Mouse (Mus musculus) forebrain, embryonic 13.5 days (tissue): Measurements from ENCODE around the gene Il17d. TPM values are rescaled to one million over a fixed set of nuclear protein-coding genes. Genes with fewer than 3 reads are reported as not detected.

Experiments used
- ATAC-seq: fragments of 200-750 bp; cut with Nextera tagmentation; 2 replicates; pipeline ENCODE4 v1.8.0; 2017
- H3K27ac ChIP-seq: fragments of 300-500 bp; sonication (generic); 2 replicates; pipeline ENCODE4 v1.5.1; 2015; ENCODE audit warnings: inconsistent platforms, mild to moderate bottlenecking, moderate library complexity
- H3K27me3 ChIP-seq: fragments of 300-500 bp; sonication (generic); 2 replicates; pipeline ENCODE4 v1.6.1; 2015; ENCODE audit warnings: mild to moderate bottlenecking, inconsistent platforms
- H3K36me3 ChIP-seq: fragments of 300-500 bp; sonication (generic); 2 replicates; pipeline ENCODE4 v1.6.1; 2015; ENCODE audit warnings: mild to moderate bottlenecking, inconsistent platforms; ENCODE audit not compliant: poor library complexity, severe bottlenecking
- H3K4me1 ChIP-seq: fragments of 300-500 bp; sonication (generic); 2 replicates; pipeline ENCODE4 v1.6.1; 2015; ENCODE audit warnings: inconsistent platforms
- H3K4me2 ChIP-seq: fragments of 300-500 bp; sonication (generic); 2 replicates; pipeline ENCODE4 v1.6.1; 2015; ENCODE audit warnings: inconsistent platforms, mild to moderate bottlenecking, moderate library complexity
- H3K4me3 ChIP-seq: fragments of 300-500 bp; sonication (generic); 2 replicates; pipeline ENCODE4 v1.5.1; 2015; ENCODE audit warnings: mild to moderate bottlenecking, inconsistent platforms
- H3K9ac ChIP-seq: fragments of 300-500 bp; sonication (generic); 2 replicates; pipeline ENCODE4 v1.6.1; 2015; ENCODE audit warnings: mild to moderate bottlenecking, inconsistent platforms
- H3K9me3 ChIP-seq: fragments of 300-500 bp; sonication (generic); replicated peaks from 2 replicates; pipeline ENCODE4 v1.6.1; 2016; ENCODE audit warnings: inconsistent platforms
- WGBS: fragments of 180-500 bp; shearing (Covaris S2); methylation state at CpG from one replicate; pipeline ENCODE4 v1.1.7; 2015; 5-methylcytosine and 5-hydroxymethylcytosine counted together
- polyA plus RNA-seq: library from polyadenylated mRNA; unstranded; fragments of >200 nt; fragmentation: Nextera tagmentation; extraction: Ambion mirVana; gene quantifications from 2 replicates; pipeline ENCODE4 v1.2.1, GENCODE M21; 2015

The Il17d gene
- 1.7 and 2.7 TPM in 2 replicates for polyA plus RNA-seq

DNA sequence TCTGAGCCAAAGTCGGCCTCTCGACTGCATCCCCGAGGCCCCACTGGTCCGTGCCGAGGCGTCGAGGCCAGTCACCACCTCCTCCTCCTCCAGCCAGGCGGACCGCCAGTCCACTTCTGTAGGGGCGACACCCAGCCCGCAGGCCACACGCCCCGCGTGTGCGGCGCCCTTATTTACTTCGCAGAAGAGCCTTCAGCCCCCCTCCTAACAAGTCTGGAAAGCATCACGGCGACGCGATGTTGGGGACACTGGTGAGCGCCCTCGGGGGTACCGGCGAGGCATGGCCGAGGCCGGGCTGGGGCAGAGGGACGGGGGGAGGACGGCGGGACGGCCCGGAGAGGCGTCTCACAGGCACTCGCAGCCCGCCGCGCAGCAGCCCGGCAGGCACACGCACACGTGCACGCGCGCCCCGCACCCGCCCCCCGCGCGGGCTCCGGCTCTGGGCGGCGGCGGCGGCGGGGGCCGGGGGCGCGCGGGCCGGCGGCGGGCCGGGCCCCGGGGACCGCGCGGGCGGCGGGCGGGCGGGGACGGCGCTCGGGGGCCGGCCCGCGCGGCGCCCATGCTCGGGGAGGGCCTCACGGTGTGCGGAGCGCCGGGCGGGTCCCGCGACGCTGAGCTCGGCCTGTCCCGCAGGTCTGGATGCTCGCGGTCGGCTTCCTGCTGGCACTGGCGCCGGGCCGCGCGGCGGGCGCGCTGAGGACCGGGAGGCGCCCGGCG is at the start of gene Il17d:
Il17d (plus strand) TSS at position 107 of the 717 bp plus-strand sequence.
- ATAC-seq = peak; percentile 67
- Histone ChIP-seq H3K9me3 (no peaks in the 10 kb centered on the region), H3K4me2 (peak within 1 kb of the TSS; percentile 83), H3K4me3 (peak within 1 kb of the TSS; percentile 75), H3K4me1 (peaks cover 24% of the 10 kb centered on the region; the same call in 1 of the 2 replicates), H3K36me3 (no peaks in the 10 kb centered on the region), H3K9ac (peak within 1 kb of the TSS; percentile 74), H3K27me3 (peaks cover 36% of the 10 kb centered on the region), H3K27ac (peak within 1 kb of the TSS; percentile 65; the same call in 1 of the 2 replicates)
- under 1% methylated on average over 33 of the region's 104 CpGs for WGBS

- no peak for ATAC-seq
- H3K36me3 ChIP-seq = peaks cover 10% of the 10 kb centered on the region; the same call in 1 of the 2 replicates
- no peak overlapping the region for H3K4me2 ChIP-seq
- no peaks in the 10 kb centered on the region for H3K4me1 ChIP-seq
- H3K27me3 ChIP-seq = no peaks in the 10 kb centered on the region
- no peak overlapping the region for H3K4me3 ChIP-seq
- H3K9me3 ChIP-seq = no peaks in the 10 kb centered on the region
- WGBS = 88% methylated on average over 2 of the region's 2 CpGs
- no peak overlapping the region for H3K9ac ChIP-seq
- H3K27ac ChIP-seq = no peak overlapping the region
Observed at GRCm38 (mm10) chr14:57475057-57475456, 49.5 kb upstream of the Il17d start.

DNA sequence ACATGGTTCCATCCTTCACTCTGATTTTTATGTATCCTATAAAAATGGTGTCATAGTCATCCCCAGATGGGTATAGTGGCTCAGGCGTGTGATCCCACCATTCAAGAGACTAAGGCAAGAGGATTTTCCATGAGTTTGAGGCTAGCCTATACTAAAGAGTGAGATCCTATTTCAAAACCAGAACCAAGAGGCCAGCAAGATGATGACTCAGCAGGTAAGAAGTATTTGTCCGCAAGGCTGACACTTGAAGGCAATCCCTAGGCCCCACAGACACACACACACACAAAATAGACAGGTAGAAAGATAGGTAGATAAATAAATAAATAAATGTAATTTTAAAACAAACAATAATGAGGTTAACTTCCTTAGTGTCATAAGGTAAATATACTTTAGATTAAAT is 42.3 kb upstream of the Il17d start:
- H3K27ac ChIP-seq = no peak overlapping the region
- H3K9me3 ChIP-seq = no peaks in the 10 kb centered on the region
- 0 out of 2 replicates have a peak, but pooled peaks cover 3% of the 10 kb centered on the region for H3K36me3 ChIP-seq
- 93% methylated on average over 2 of the region's 2 CpGs for WGBS
- no peak overlapping the region for H3K9ac ChIP-seq
- H3K4me2 ChIP-seq = no peak overlapping the region
- H3K4me1 ChIP-seq = no peaks in the 10 kb centered on the region
- ATAC-seq = no peak
- H3K27me3 ChIP-seq = no peaks in the 10 kb centered on the region
- H3K4me3 ChIP-seq = no peak overlapping the region

DNA sequence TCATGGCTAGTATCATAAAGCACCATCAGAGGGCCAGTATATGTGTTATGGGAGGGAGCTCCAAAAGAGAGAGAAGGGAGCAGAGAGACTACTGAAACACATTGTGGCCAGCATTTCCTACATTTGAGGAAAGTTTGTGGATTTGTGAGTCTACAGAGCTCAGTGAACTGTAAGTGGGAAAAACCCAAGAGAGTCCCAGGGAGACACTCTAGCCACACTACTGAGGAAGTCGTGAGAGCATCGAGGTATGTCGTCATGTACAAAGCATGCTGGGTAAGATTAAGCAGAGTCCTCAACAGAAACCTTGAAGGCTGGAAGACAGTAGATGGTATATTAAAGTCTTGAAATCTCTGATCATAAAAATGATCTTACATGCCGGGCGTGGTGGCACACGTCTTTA is 40.4 kb upstream of the Il17d start:
- ATAC-seq = no peak
- H3K9me3 ChIP-seq = no peaks in the 10 kb centered on the region
- 94% methylated on average over 6 of the region's 6 CpGs for WGBS
- H3K9ac ChIP-seq = no peak overlapping the region
- no peak overlapping the region for H3K4me3 ChIP-seq
- H3K27ac ChIP-seq = no peak overlapping the region
- H3K4me2 ChIP-seq = no peak overlapping the region
- no peaks in the 10 kb centered on the region for H3K36me3 ChIP-seq
- H3K27me3 ChIP-seq = no peaks in the 10 kb centered on the region
- no peaks in the 10 kb centered on the region for H3K4me1 ChIP-seq

DNA sequence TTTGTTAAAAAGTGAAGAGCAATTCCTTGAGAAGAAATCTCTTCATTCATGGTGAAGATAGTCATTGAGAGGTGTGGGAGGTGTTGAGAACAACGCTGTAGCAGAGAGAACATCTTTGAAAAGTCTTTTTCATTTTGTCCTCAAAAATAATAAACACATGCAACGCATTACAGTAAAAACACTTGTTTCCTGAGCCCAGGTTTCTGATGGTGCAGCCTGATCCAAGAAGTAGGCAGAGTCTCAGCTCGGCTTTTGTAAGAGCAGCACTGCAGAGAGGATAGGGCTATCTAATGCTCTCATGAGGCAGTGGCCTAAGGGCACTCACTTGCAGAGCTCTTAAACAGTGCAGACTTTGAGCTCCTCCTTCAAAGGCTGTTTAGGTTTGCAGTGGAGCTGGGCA is 34.9 kb upstream of the Il17d start:
- H3K4me3 ChIP-seq = no peak overlapping the region
- no peak overlapping the region for H3K9ac ChIP-seq
- ATAC-seq = no peak
- WGBS = 88% methylated on average over 3 of the region's 3 CpGs
- no peak overlapping the region for H3K4me2 ChIP-seq
- no peaks in the 10 kb centered on the region for H3K36me3 ChIP-seq
- H3K9me3 ChIP-seq = no peaks in the 10 kb centered on the region
- no peaks in the 10 kb centered on the region for H3K27me3 ChIP-seq
- no peaks in the 10 kb centered on the region for H3K4me1 ChIP-seq
- H3K27ac ChIP-seq = no peak overlapping the region

DNA sequence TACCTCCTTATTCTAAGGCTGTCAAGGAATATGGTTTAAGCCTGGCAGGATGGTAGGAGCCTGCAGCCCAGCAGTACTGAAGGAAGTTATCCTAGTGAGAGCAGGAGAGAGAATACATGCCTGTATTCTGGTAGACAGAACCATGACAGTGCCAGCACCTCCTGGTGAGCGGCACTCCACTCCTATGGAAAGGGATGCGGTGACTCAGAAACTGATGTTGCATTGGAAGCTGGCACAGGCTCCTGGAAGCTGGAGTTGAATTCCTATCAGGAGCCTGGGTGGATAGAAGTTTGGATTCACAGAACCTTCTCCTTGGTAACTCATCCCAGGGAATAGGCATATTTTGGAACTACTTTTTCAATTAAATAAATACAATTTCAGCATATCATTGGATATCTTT is 30.7 kb upstream of the Il17d start:
- Histone ChIP-seq H3K27me3 (no peaks in the 10 kb centered on the region), H3K9me3 (no peaks in the 10 kb centered on the region), H3K4me2 (no peak overlapping the region), H3K36me3 (no peaks in the 10 kb centered on the region), H3K9ac (no peak overlapping the region), H3K27ac (no peak overlapping the region), H3K4me3 (no peak overlapping the region), H3K4me1 (no peaks in the 10 kb centered on the region)
- no peak for ATAC-seq
- 91% methylated on average over 2 of the region's 2 CpGs for WGBS

DNA sequence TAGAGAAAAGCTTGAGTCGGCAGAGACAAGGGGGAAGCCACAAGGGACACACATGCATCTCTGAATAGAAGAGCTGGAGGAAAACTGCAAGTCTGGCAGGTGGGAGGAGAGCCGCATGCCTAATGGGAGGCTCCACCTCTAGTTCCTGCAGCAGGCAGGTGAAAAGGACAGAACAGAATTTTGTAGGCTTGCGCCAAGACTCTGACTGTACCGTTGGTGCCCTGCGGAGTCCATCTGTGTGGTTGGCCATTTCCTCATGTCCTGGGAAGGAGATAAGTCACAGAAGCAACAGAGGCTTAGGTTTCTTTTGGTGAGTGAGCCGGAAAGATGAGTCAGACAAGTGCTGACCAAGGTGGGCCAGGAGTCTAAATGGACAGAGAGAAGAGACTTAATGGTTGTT is 20.8 kb upstream of the Il17d start:
- Histone ChIP-seq H3K36me3 (0 out of 2 replicates have a peak, but pooled peaks cover 8% of the 10 kb centered on the region), H3K4me1 (0 out of 2 replicates have a peak, but pooled peaks cover 4% of the 10 kb centered on the region), H3K4me2 (no peak overlapping the region), H3K4me3 (no peak overlapping the region), H3K27ac (no peak overlapping the region), H3K9ac (no peak overlapping the region), H3K9me3 (no peaks in the 10 kb centered on the region), H3K27me3 (no peaks in the 10 kb centered on the region)
- WGBS = 95% methylated on average over 6 of the region's 6 CpGs
- ATAC-seq = no peak

- 69% methylated on average over 6 of the region's 6 CpGs for WGBS
- Histone ChIP-seq H3K9ac (no peak overlapping the region), H3K27me3 (no peaks in the 10 kb centered on the region), H3K36me3 (no peaks in the 10 kb centered on the region), H3K4me1 (no peaks in the 10 kb centered on the region), H3K4me2 (no peak overlapping the region), H3K9me3 (no peaks in the 10 kb centered on the region), H3K4me3 (no peak overlapping the region), H3K27ac (no peak overlapping the region)
- ATAC-seq = no peak; the same call in 1 of the 2 replicates
Observed at GRCm38 (mm10) chr14:57509554-57509953, 15.0 kb upstream of the Il17d start.

- no peaks in the 10 kb centered on the region for H3K9me3 ChIP-seq
- ATAC-seq = no peak
- no peak overlapping the region for H3K9ac ChIP-seq
- H3K36me3 ChIP-seq = 0 out of 2 replicates have a peak, but pooled peaks cover 6% of the 10 kb centered on the region
- WGBS = 85% methylated on average over 6 of the region's 6 CpGs
- H3K4me2 ChIP-seq = no peak overlapping the region
- no peaks in the 10 kb centered on the region for H3K27me3 ChIP-seq
- no peak overlapping the region for H3K4me3 ChIP-seq
- no peak overlapping the region for H3K27ac ChIP-seq
- H3K4me1 ChIP-seq = no peaks in the 10 kb centered on the region
Observed at GRCm38 (mm10) chr14:57515156-57515762, 9.3 kb upstream of the Il17d start.

- Histone ChIP-seq H3K4me1 (no peaks in the 10 kb centered on the region), H3K9me3 (no peaks in the 10 kb centered on the region), H3K27me3 (0 out of 2 replicates have a peak, but pooled peaks cover under 1% of the 10 kb centered on the region), H3K4me3 (no peak overlapping the region), H3K36me3 (0 out of 2 replicates have a peak, but pooled peaks cover 6% of the 10 kb centered on the region), H3K4me2 (no peak overlapping the region), H3K27ac (no peak overlapping the region), H3K9ac (no peak overlapping the region)
- WGBS = 90% methylated on average over 7 of the region's 7 CpGs
- ATAC-seq = no peak
Observed at GRCm38 (mm10) chr14:57517001-57517400, 7.6 kb upstream of the Il17d start.

GRCm38 (mm10) chr14:57523762-57524161 is 815 bp upstream of the Il17d start:
- 74% methylated on average over 9 of the region's 9 CpGs for WGBS
- no peak overlapping the region for H3K9ac ChIP-seq
- peak overlapping the region; percentile 83; the same call in 1 of the 2 replicates for H3K4me2 ChIP-seq
- ATAC-seq = no peak
- no peak overlapping the region for H3K27ac ChIP-seq
- peaks cover 36% of the 10 kb centered on the region for H3K27me3 ChIP-seq
- H3K4me1 ChIP-seq = peaks cover 14% of the 10 kb centered on the region; the same call in 1 of the 2 replicates
- no peaks in the 10 kb centered on the region for H3K9me3 ChIP-seq
- no peaks in the 10 kb centered on the region for H3K36me3 ChIP-seq
- no peak overlapping the region for H3K4me3 ChIP-seq

DNA sequence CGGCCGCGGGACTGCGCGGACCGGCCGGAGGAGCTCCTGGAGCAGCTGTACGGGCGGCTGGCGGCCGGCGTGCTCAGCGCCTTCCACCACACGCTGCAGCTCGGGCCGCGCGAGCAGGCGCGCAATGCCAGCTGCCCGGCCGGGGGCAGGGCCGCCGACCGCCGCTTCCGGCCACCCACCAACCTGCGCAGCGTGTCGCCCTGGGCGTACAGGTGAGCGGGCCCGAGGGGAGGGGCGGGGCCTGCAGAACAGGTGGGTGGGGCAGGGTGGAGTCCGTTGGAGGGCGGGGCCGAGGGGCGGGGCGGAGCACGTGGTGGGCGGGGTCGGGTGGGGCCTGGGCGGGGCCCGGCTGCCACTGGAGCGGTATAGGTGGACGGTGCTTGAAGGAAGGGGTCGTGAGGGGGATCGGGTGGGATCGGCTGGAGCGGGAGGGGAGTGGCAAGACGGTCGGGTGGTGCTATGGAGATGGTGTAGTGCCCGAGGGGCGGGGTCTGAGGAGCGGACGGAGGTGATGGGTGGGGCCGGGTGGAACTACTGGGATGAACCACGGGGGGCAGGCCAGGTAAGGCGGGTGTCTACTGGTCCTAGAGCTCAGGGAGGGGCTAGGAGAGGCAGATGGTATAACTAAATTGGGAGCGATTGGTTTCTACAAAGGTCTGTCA is 942 bp downstream of the Il17d start:
- no peaks in the 10 kb centered on the region for H3K36me3 ChIP-seq
- peak; percentile 86 for ATAC-seq
- H3K27ac ChIP-seq = peak overlapping the region; percentile 65; the same call in 1 of the 2 replicates
- H3K9me3 ChIP-seq = no peaks in the 10 kb centered on the region
- WGBS = 2% methylated on average over 53 of the region's 60 CpGs
- H3K4me3 ChIP-seq = peak overlapping the region; percentile 75
- peaks cover 36% of the 10 kb centered on the region for H3K27me3 ChIP-seq
- peaks cover 24% of the 10 kb centered on the region; the same call in 1 of the 2 replicates for H3K4me1 ChIP-seq
- H3K4me2 ChIP-seq = peak overlapping the region; percentile 83
- peak overlapping the region; percentile 74 for H3K9ac ChIP-seq
